Mouse (Mus musculus) common myeloid progenitor, adult 5-6 weeks (primary cell): ENCODE measurements around the gene Tbx5. TPM values are rescaled to one million over a fixed set of nuclear protein-coding genes. Genes with fewer than 3 reads are reported as not detected.

Experiments used
- ATAC-seq: replicated peaks from 2 replicates; pipeline ENCODE4 v1.8.0; 2016; ENCODE audit warnings: low read depth, mild to moderate bottlenecking, moderate TSS enrichment, inconsistent platforms; ENCODE audit not compliant: poor library complexity, severe bottlenecking
- total RNA-seq: library from RNA; stranded (forward); fragments of 200-1000, 187-1606 nt; gene quantifications from 2 replicates; pipeline ENCODE4 v1.2.3, GENCODE M21; 2017

The Tbx5 gene
- total RNA-seq, 1 experiment from 2014 or later = not detected

DNA sequence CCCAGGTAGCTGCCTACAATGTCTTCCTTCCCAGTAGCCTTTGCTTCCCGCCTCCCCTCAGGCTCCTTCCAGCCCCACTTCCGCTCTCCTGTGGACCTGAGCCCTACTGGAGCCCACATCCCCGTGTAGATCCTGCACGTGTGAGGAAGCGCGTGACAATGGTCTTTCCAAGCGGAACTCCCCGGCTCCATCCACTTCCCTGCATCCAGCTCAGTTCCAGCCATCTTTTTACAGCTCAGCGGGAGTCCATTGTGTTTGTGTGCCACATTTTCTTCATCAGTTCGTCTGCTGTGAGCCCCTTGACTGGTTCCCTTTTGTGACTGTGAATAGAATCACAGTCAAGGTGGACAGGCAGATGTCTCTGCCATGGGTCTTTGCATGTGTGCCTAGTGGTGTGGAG, 88.5 kb downstream of the Tbx5 start:
- no peak for ATAC-seq

DNA sequence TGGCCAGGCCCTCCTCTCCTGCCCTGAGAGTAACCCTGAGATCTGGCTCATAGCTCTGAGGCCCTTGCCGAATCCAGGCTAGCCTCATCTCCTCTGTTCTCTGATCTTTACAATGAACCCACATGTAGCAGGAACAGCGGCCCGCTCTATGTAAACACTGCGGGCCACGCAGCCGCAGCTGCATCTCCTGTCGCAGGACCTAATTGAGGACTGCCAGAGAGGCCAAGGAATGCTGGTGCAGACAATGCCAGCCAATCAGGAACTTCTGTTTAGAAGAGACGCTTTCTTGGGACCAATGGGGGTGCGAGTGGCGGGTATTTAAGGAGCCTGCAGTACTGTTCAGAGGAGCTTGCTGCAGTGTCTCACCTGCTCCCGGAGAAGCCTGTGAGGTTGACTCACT, 89.8 kb downstream of the Tbx5 start:
- ATAC-seq = no peak

Other genes with a start within 250 kb of the Tbx5 start
- gene Tbx3, start 162.0 kb upstream of the Tbx5 start, total RNA-seq = not detected in 2 replicates